Mouse (Mus musculus) MEL (cell line): ENCODE results near the gene Pafah1b2. TPM values are rescaled to one million over a fixed set of nuclear protein-coding genes. Genes with fewer than 3 reads are reported as not detected.

ENCODE experiments used
- DNase-seq: peaks from one replicate; pipeline ENCODE4 v3.0.0; 2011; ENCODE audit warnings: low read depth, low spot score
- H3K27ac ChIP-seq: 2 replicates; pipeline ENCODE4 v1.5.1; 2012; ENCODE audit warnings: low read depth, mild to moderate bottlenecking, control low read depth, low read length, moderate library complexity; ENCODE audit not compliant: control insufficient read depth
- H3K27me3 ChIP-seq, 2 experiments: fragments of 150-350 bp in 1 of 2; sonication (generic) in 1 of 2; 2 replicates each; pipeline ENCODE4 v1.6.1; 2012; ENCODE audit warnings: low read length in 2 of 2, mild to moderate bottlenecking in 2 of 2, improper control_type of control experiment in 1 of 2, moderate library complexity in 1 of 2; ENCODE audit not compliant: insufficient read depth in 2 of 2, control insufficient read depth in 1 of 2
- H3K36me3 ChIP-seq, 2 experiments: 2 replicates each; pipeline ENCODE4 v1.6.1; 2012 to 2014; ENCODE audit warnings: low read length in 2 of 2, improper control_type of control experiment in 1 of 2, inconsistent platforms in 1 of 2, mild to moderate bottlenecking in 1 of 2; ENCODE audit not compliant: insufficient read depth in 2 of 2, control insufficient read depth in 1 of 2
- H3K4me1 ChIP-seq, 2 experiments: fragments of 150-350 bp in 1 of 2; sonication (generic) in 1 of 2; 2 replicates each; pipeline ENCODE4 v1.6.1; 2012; ENCODE audit warnings: low read length in 2 of 2, improper control_type of control experiment in 1 of 2, mild to moderate bottlenecking in 1 of 2; ENCODE audit not compliant: insufficient read depth in 2 of 2, control insufficient read depth in 1 of 2
- H3K4me3 ChIP-seq, 2 experiments: fragments of 150-350 bp in 1 of 2; sonication (generic) in 1 of 2; 2 replicates each; pipeline ENCODE4 v1.5.1; 2012; ENCODE audit warnings: low read depth in 2 of 2, low read length in 2 of 2, mild to moderate bottlenecking in 2 of 2, moderate library complexity in 2 of 2, control low read depth in 1 of 2, improper control_type of control experiment in 1 of 2; ENCODE audit not compliant: control insufficient read depth in 1 of 2, insufficient read depth in 1 of 2
- H3K79me2 ChIP-seq: 2 replicates; pipeline ENCODE4 v1.6.1; 2012; ENCODE audit warnings: mild to moderate bottlenecking, low read length, moderate library complexity; ENCODE audit not compliant: control insufficient read depth, poor library complexity, insufficient read depth
- H3K9ac ChIP-seq: 2 replicates; pipeline ENCODE4 v1.6.1; 2012; ENCODE audit warnings: low read depth, mild to moderate bottlenecking, control low read depth, low read length, moderate library complexity; ENCODE audit not compliant: control insufficient read depth, poor library complexity, severe bottlenecking
- H3K9me3 ChIP-seq: fragments of 150-350 bp; sonication (generic); replicated peaks from 2 replicates; pipeline ENCODE4 v1.6.1; 2012; ENCODE audit warnings: mild to moderate bottlenecking, low read length, improper control_type of control experiment, moderate library complexity; ENCODE audit not compliant: insufficient read depth
- BHLHE40 ChIP-seq: IDR thresholded peaks from 2 replicates; pipeline ENCODE4 v1.6.1; 2012; ENCODE audit warnings: low read depth, mild to moderate bottlenecking, inconsistent platforms, low read length, improper control_type of control experiment, borderline replicate concordance
- CHD1 ChIP-seq: IDR thresholded peaks from 2 replicates; pipeline ENCODE4 v1.6.1; 2012; ENCODE audit warnings: low read depth, mild to moderate bottlenecking, inconsistent platforms, low read length, improper control_type of control experiment
- CHD2 ChIP-seq: IDR thresholded peaks from 2 replicates; pipeline ENCODE4 v1.6.1; 2011; ENCODE audit warnings: low read length, improper control_type of control experiment
- CTCF ChIP-seq, 3 experiments: IDR thresholded peaks in 2 of 3; conservative IDR thresholded peaks in 1 of 3; 2 replicates each; pipeline ENCODE4 v1.5.1; 2011 to 2012; ENCODE audit warnings: low read length in 3 of 3, low read depth in 2 of 3, mild to moderate bottlenecking in 2 of 3, improper control_type of control experiment in 1 of 3, inconsistent platforms in 1 of 3, mixed read lengths in 1 of 3, moderate library complexity in 1 of 3; ENCODE audit not compliant: control insufficient read depth in 1 of 3, insufficient read depth in 1 of 3, poor library complexity in 1 of 3, severe bottlenecking in 1 of 3
- ELF1 ChIP-seq: IDR thresholded peaks from 2 replicates; pipeline ENCODE4 v1.6.1; 2014; ENCODE audit warnings: low read depth, mild to moderate bottlenecking, inconsistent platforms, low read length, improper control_type of control experiment, moderate library complexity
- EP300 ChIP-seq, 2 experiments: IDR thresholded peaks; 2 replicates each; pipeline ENCODE4 v1.6.1; 2011; ENCODE audit warnings: improper control_type of control experiment in 2 of 2, low read length in 2 of 2, low read depth in 1 of 2, mild to moderate bottlenecking in 1 of 2
- ETS1 ChIP-seq: IDR thresholded peaks from 2 replicates; pipeline ENCODE4 v1.6.1; 2012; ENCODE audit warnings: low read depth, mild to moderate bottlenecking, inconsistent platforms, low read length, improper control_type of control experiment, moderate library complexity
- GABPA ChIP-seq: IDR thresholded peaks from 2 replicates; pipeline ENCODE4 v1.6.1; 2012; ENCODE audit warnings: low read depth, mild to moderate bottlenecking, inconsistent platforms, low read length, improper control_type of control experiment, moderate library complexity
- GATA1 ChIP-seq: IDR thresholded peaks from 2 replicates; pipeline ENCODE4 v1.6.1; 2011; ENCODE audit warnings: low read depth, low read length, improper control_type of control experiment
- HCFC1 ChIP-seq: IDR thresholded peaks from 2 replicates; pipeline ENCODE4 v1.6.1; 2012; ENCODE audit warnings: low read depth, mild to moderate bottlenecking, inconsistent platforms, low read length, improper control_type of control experiment, moderate library complexity
- JUND ChIP-seq: IDR thresholded peaks from 2 replicates; pipeline ENCODE4 v1.6.1; 2011; ENCODE audit warnings: low read depth, mild to moderate bottlenecking, improper control_type of control experiment, low read length
- MAZ ChIP-seq: IDR thresholded peaks from 2 replicates; pipeline ENCODE4 v1.6.1; 2012; ENCODE audit warnings: low read depth, mild to moderate bottlenecking, inconsistent platforms, low read length, improper control_type of control experiment
- MYB ChIP-seq: IDR thresholded peaks from 2 replicates; pipeline ENCODE4 v1.6.1; 2011; ENCODE audit warnings: mild to moderate bottlenecking, low read depth, low read length, improper control_type of control experiment
- MYC ChIP-seq: IDR thresholded peaks from 2 replicates; pipeline ENCODE4 v1.6.1; 2011; ENCODE audit warnings: low read depth, mild to moderate bottlenecking, low read length, improper control_type of control experiment, moderate library complexity
- POLR2A ChIP-seq, 2 experiments: IDR thresholded peaks; 2 replicates each; pipeline ENCODE4 v1.6.1; 2011 to 2012; ENCODE audit warnings: low read length in 2 of 2, mild to moderate bottlenecking in 2 of 2, control low read depth in 1 of 2, improper control_type of control experiment in 1 of 2, low read depth in 1 of 2, moderate library complexity in 1 of 2; ENCODE audit not compliant: control insufficient read depth in 1 of 2, insufficient read depth in 1 of 2, poor library complexity in 1 of 2
- POLR2AphosphoS2 ChIP-seq: IDR thresholded peaks from 2 replicates; pipeline ENCODE4 v1.6.1; 2011; ENCODE audit warnings: low read length, improper control_type of control experiment
- RAD21 ChIP-seq: IDR thresholded peaks from 2 replicates; pipeline ENCODE4 v1.6.1; 2011; ENCODE audit warnings: mild to moderate bottlenecking, low read depth, low read length, improper control_type of control experiment
- RCOR1 ChIP-seq: IDR thresholded peaks from 2 replicates; pipeline ENCODE4 v1.6.1; 2012; ENCODE audit warnings: low read depth, mild to moderate bottlenecking, inconsistent platforms, low read length, improper control_type of control experiment
- SIN3A ChIP-seq: IDR thresholded peaks from 2 replicates; pipeline ENCODE4 v1.6.1; 2012; ENCODE audit warnings: low read length, improper control_type of control experiment, inconsistent platforms
- TAL1 ChIP-seq: IDR thresholded peaks from 2 replicates; pipeline ENCODE4 v1.6.1; 2012; ENCODE audit warnings: mild to moderate bottlenecking, inconsistent platforms, low read length, moderate library complexity, mixed read lengths
- TCF12 ChIP-seq: IDR thresholded peaks from 2 replicates; pipeline ENCODE4 v1.6.1; 2014; ENCODE audit warnings: low read depth, mild to moderate bottlenecking, inconsistent platforms, low read length, improper control_type of control experiment, moderate library complexity
- USF1 ChIP-seq: IDR thresholded peaks from 2 replicates; pipeline ENCODE4 v1.6.1; 2014; ENCODE audit warnings: low read depth, mild to moderate bottlenecking, inconsistent platforms, low read length, improper control_type of control experiment, moderate library complexity
- USF2 ChIP-seq, 2 experiments: IDR thresholded peaks; 2 replicates each; pipeline ENCODE4 v1.6.1; 2011 to 2012; ENCODE audit warnings: improper control_type of control experiment in 2 of 2, low read length in 2 of 2, borderline replicate concordance in 1 of 2, inconsistent platforms in 1 of 2, low read depth in 1 of 2, mild to moderate bottlenecking in 1 of 2; ENCODE audit not compliant: insufficient read depth in 1 of 2
- ZC3H11A ChIP-seq: IDR thresholded peaks from 2 replicates; pipeline ENCODE4 v1.6.1; 2012; ENCODE audit warnings: low read depth, mild to moderate bottlenecking, inconsistent platforms, low read length, improper control_type of control experiment
- ZMIZ1 ChIP-seq: IDR thresholded peaks from 2 replicates; pipeline ENCODE4 v1.6.1; 2012; ENCODE audit warnings: low read depth, mild to moderate bottlenecking, inconsistent platforms, low read length, improper control_type of control experiment, moderate library complexity
- ZNF384 ChIP-seq: IDR thresholded peaks from 2 replicates; pipeline ENCODE4 v1.6.1; 2012; ENCODE audit warnings: low read depth, mild to moderate bottlenecking, inconsistent platforms, low read length, improper control_type of control experiment
- polyA plus RNA-seq, 2 experiments: library from polyadenylated mRNA; stranded (reverse) in 1 of 2; unstranded in 1 of 2; fragments of >175 nt in 1 of 2; fragments of >200 nt in 1 of 2; gene quantifications; 2 replicates each; pipeline versions ENCODE4 v1.2.1 to v1.2.4; 2012; ENCODE audit warnings: low replicate concordance in 2 of 2, low read depth in 1 of 2; ENCODE audit not compliant: insufficient read length in 2 of 2, insufficient read depth in 1 of 2, missing spikeins in 1 of 2
- total RNA-seq: library from RNA; depleted of rRNA; stranded (reverse); fragments of 300-350 nt; gene quantifications from 2 replicates; pipeline ENCODE4 v1.2.3, GENCODE M21; 2012

The Pafah1b2 gene
- total and polyA plus RNA-seq, 3 experiments = 127 to 178 (median 131) TPM

DNA sequence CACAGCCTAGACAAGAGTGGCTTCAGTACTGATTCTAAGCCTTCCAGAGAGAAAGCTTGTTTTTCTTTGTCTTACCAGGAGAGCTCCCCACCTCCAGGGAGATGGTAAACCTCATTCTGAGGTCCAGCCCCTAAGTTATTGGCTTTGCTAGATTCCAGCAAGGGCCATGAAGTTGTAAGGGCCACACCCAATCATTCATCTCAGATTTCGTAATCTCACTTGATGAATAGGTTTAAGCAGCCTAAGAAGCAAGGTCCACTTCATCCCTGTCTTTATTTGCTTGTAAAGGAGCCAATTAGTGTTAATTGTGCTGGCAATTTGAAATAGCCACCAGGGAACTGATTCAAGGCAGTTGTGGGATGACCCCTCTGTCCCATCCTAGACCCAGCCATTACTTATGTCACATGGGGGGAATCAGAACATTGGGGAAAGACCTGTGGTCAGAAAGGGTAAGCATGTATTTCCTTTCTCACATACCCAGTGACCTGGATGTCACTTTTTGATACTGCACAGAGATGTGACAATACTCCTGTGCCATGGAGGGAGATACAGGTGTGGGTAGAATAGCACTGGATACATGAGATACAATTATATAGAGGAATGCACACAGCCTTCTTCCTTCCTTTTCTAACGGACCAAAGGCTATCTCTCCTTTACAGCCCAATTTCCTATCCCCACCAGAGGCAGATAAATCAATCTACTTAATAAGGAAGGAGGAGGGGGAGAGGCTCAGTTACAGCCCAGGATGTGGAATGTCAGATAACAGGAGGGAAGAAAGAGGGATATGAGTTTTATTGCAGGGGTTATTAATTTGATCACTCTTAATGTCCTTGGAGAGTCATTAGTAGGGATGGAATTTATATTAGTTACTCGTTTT lies 1.2 kb downstream of the Pafah1b2 start:
- H3K9ac ChIP-seq = peak overlapping the region; percentile 90
- TF ChIP-seq ETS1 (peak; percentile 92), ZC3H11A (no peak), MAZ (peak; percentile 68; the same call in 1 of the 2 replicates), JUND (0 out of 2 replicates have a peak, but pooled peaks have one; percentile 24), CTCF (IDR thresholded peaks at IDR 0.05 in 2 of 3, conservative IDR thresholded peaks at IDR 0.05 in 1 of 3; ENCODE audit: control insufficient read depth in 1 of 3, insufficient read depth in 1 of 3, low read depth in 2 of 3, low read length in 3 of 3, poor library complexity in 1 of 3, severe bottlenecking in 1 of 3) (no peak), RCOR1 (peak; percentile 83), ZNF384 (no peak), EP300 (IDR thresholded peaks at IDR 0.05; ENCODE audit: low read depth in 1 of 2, low read length in 2 of 2) (peak; percentile 99 to 100), MYC (peak; percentile 19; the same call in 1 of the 2 replicates), POLR2AphosphoS2 (no peak), CHD1 (no peak), GATA1 (peak; percentile 97), GABPA (no peak), BHLHE40 (peak; percentile 76), MYB (peak; percentile 97), POLR2A (IDR thresholded peaks at IDR 0.05; ENCODE audit: control insufficient read depth in 1 of 2, insufficient read depth in 1 of 2, low read depth in 1 of 2, low read length in 2 of 2, poor library complexity in 1 of 2) (no peak; a peak in 1 of 4 replicates), TCF12 (peak; percentile 98), TAL1 (peak; percentile 87), ELF1 (0 out of 2 replicates have a peak, but pooled peaks have one; percentile 20), RAD21 (no peak), CHD2 (peak; percentile 33), HCFC1 (peak; percentile 40; the same call in 1 of the 2 replicates), USF1 (0 out of 2 replicates have a peak, but pooled peaks have one; percentile 20), ZMIZ1 (peak; percentile 61; the same call in 1 of the 2 replicates), SIN3A (peak; percentile 93), USF2 (IDR thresholded peaks at IDR 0.05; ENCODE audit: borderline replicate concordance in 1 of 2, insufficient read depth in 1 of 2, low read depth in 1 of 2, low read length in 2 of 2) (no peak)
- peak overlapping the region; percentile 61 to 84 for H3K4me3 ChIP-seq
- H3K9me3 ChIP-seq = no peaks in the 10 kb centered on the region
- H3K27ac ChIP-seq = peak overlapping the region; percentile 98
- peaks cover 0 to 36% of the 10 kb centered on the region in 2 experiments; a peak in 3 of 4 replicates for H3K36me3 ChIP-seq
- H3K79me2 ChIP-seq = peaks cover 38% of the 10 kb centered on the region
- DNase-seq = peak; percentile 87
- H3K27me3 ChIP-seq = no peaks in the 10 kb centered on the region
- H3K4me1 ChIP-seq = peaks cover 11 to 39% of the 10 kb centered on the region in 2 experiments
